Comparison of ENCODE assay signal across 8 mouse cellular contexts in the genomic region with DNA sequence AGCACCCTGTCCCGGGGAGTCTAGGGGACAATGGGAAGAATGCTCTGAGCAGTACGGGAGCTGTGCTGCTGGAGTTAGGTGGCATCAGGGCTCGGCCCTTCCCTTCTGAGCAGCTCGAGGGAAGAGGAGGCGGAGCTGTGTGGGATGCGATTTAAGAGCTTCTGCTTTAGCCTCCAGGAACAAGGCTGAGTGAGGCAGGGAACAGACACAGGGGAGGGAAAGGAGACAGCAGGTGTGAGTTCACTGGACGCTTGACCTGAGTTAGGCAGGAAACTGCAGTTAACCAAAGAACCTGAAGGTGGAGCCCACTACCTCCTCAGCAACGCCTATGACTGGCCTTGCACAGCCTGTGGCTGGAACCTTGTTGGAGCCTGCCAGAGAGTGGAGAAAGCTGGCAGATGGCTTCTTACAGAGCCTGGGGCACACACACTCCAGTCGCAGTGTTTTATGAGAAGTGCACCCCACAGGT. TPM values are rescaled to one million over a fixed set of nuclear protein-coding genes. Genes with fewer than 3 reads are reported as not detected.
DNase-seq lines count a peak whose midpoint lies in the region; ATAC-seq and TF ChIP-seq lines count a peak whose summit lies in the region.

No protein-coding gene starts in this region.

- no peaks in the 10 kb centered on the region for H3K27me3 ChIP-seq in liver, embryonic 12.5 days (replicated peaks)
- H3K27me3 ChIP-seq in embryonic facial prominence, embryonic 10.5 days (replicated peaks; ENCODE audit: low read depth, poor library complexity, severe bottlenecking) = no peaks in the 10 kb centered on the region
- peaks cover 11% of the 10 kb centered on the region for H3K27me3 ChIP-seq in heart, embryonic 13.5 days (replicated peaks)
- H3K27me3 ChIP-seq in kidney, embryonic 16.5 days (ENCODE audit: insufficient read depth, low read length) = no peaks in the 10 kb centered on the region
- no peaks in the 10 kb centered on the region for H3K27me3 ChIP-seq in liver, adult 2 months (ENCODE audit: control insufficient read depth, insufficient read depth, low read length)

- H3K27ac ChIP-seq in liver, embryonic 12.5 days = no peak overlapping the region
- 0 out of 2 replicates have a peak overlapping the region, but pooled peaks have one; percentile 4 for H3K27ac ChIP-seq in embryonic facial prominence, embryonic 10.5 days (replicated peaks)
- no peak overlapping the region for H3K27ac ChIP-seq in heart, embryonic 13.5 days (replicated peaks)
- no peak overlapping the region for H3K27ac ChIP-seq in kidney, embryonic 16.5 days (ENCODE audit: low read length)
- H3K27ac ChIP-seq in liver, adult 2 months (replicated peaks; ENCODE audit: insufficient read depth, low read depth, low read length) = no peak overlapping the region

- H3K4me3 ChIP-seq in liver, embryonic 12.5 days = no peak overlapping the region
- H3K4me3 ChIP-seq in embryonic facial prominence, embryonic 10.5 days = no peak overlapping the region
- no peak overlapping the region for H3K4me3 ChIP-seq in heart, embryonic 13.5 days
- H3K4me3 ChIP-seq in kidney, embryonic 16.5 days (ENCODE audit: low read length) = no peak overlapping the region
- H3K4me3 ChIP-seq in liver, adult 2 months (ENCODE audit: insufficient read depth, low read depth, low read length) = no peak overlapping the region

- H3K9me3 ChIP-seq in liver, embryonic 12.5 days (replicated peaks) = no peaks in the 10 kb centered on the region
- no peaks in the 10 kb centered on the region for H3K9me3 ChIP-seq in embryonic facial prominence, embryonic 10.5 days
- no peaks in the 10 kb centered on the region for H3K9me3 ChIP-seq in heart, embryonic 13.5 days
- H3K9me3 ChIP-seq in kidney, embryonic 16.5 days (ENCODE audit: low read length) = no peaks in the 10 kb centered on the region

- TF ChIP-seq POLR2A in liver, adult 2 months (IDR thresholded peaks at IDR 0.05; ENCODE audit: extremely low read depth, insufficient read depth, low read length) = no peak

- no peak for ATAC-seq in liver, embryonic 12.5 days
- ATAC-seq in heart, embryonic 13.5 days (ENCODE audit: extremely low read depth, insufficient number of reproducible peaks, low FRiP score, low TSS enrichment) = no peak
- ATAC-seq in kidney, embryonic 16.5 days (ENCODE audit: low FRiP score, low TSS enrichment) = peak; percentile 88

- peak; percentile 93 for TF ChIP-seq CTCF in liver, adult 2 months (IDR thresholded peaks at IDR 0.05; ENCODE audit: low read depth, low read length)

- DNase-seq in liver = peak; percentile 56
- peak; percentile 73 for DNase-seq in embryonic facial prominence, embryonic 10.5 days (ENCODE audit: low spot score)
- DNase-seq in liver, adult 2 months (ENCODE audit: extremely low read depth, low read depth, low spot score) = peak; percentile 68
- DNase-seq in natural killer cell, adult 2 months (ENCODE audit: low spot score in 2 of 2) = peak; percentile 41 to 65
- DNase-seq in spleen, postnatal 4 days (ENCODE audit: low spot score in 2 of 2) = peak; percentile 71 to 86

- H3K4me1 ChIP-seq in liver, embryonic 12.5 days = no peaks in the 10 kb centered on the region
- peaks cover 17% of the 10 kb centered on the region for H3K4me1 ChIP-seq in embryonic facial prominence, embryonic 10.5 days
- H3K4me1 ChIP-seq in heart, embryonic 13.5 days = no peaks in the 10 kb centered on the region
- H3K4me1 ChIP-seq in kidney, embryonic 16.5 days (ENCODE audit: insufficient read depth, low read length) = no peaks in the 10 kb centered on the region; the same call in 1 of the 2 replicates
- H3K4me1 ChIP-seq in liver, adult 2 months (ENCODE audit: control insufficient read depth, insufficient read depth, low read length) = no peaks in the 10 kb centered on the region

- no peak overlapping the region for H3K4me2 ChIP-seq in liver, embryonic 12.5 days
- H3K4me2 ChIP-seq in heart, embryonic 13.5 days = no peak overlapping the region
- no peak overlapping the region for H3K4me2 ChIP-seq in kidney, embryonic 16.5 days (replicated peaks; ENCODE audit: low read depth, low read length)

- H3K79me2 ChIP-seq in liver, adult 2 months (ENCODE audit: control insufficient read depth, insufficient read depth, low read length) = no peaks in the 10 kb centered on the region

- no peaks in the 10 kb centered on the region for H3K36me3 ChIP-seq in liver, embryonic 12.5 days
- no peaks in the 10 kb centered on the region for H3K36me3 ChIP-seq in embryonic facial prominence, embryonic 10.5 days (replicated peaks)
- H3K36me3 ChIP-seq in heart, embryonic 13.5 days = no peaks in the 10 kb centered on the region
- no peaks in the 10 kb centered on the region for H3K36me3 ChIP-seq in kidney, embryonic 16.5 days (ENCODE audit: insufficient read depth, low read length)
- H3K36me3 ChIP-seq in liver, adult 2 months (ENCODE audit: control insufficient read depth, insufficient read depth, low read length) = no peaks in the 10 kb centered on the region

- WGBS in liver, embryonic 12.5 days (ENCODE audit: insufficient replicate concordance) = 25% methylated on average over 9 of the region's 9 CpGs
- 9% methylated on average over 9 of the region's 9 CpGs for WGBS in embryonic facial prominence, embryonic 10.5 days
- 11% methylated on average over 9 of the region's 9 CpGs for WGBS in heart, embryonic 13.5 days
- WGBS in kidney, embryonic 16.5 days = 11% methylated on average over 9 of the region's 9 CpGs
- 14% methylated on average over 9 of the region's 9 CpGs for WGBS in liver, adult 2 months

- H3K9ac ChIP-seq in liver, embryonic 12.5 days = no peak overlapping the region
- H3K9ac ChIP-seq in heart, embryonic 13.5 days = 0 out of 2 replicates have a peak overlapping the region, but pooled peaks have one; percentile 10
- no peak overlapping the region for H3K9ac ChIP-seq in kidney, embryonic 16.5 days (replicated peaks; ENCODE audit: low read length)
- no peak overlapping the region for H3K9ac ChIP-seq in liver, adult 2 months (ENCODE audit: low read depth, low read length)

RNA-seq across cellular contexts. Expression of gene Rsph1, which starts 22.7 kb away (rescaled TPM):
- 0.25 and 0.32 TPM in 2 replicates for polyA plus RNA-seq in liver, embryonic 12.5 days (2016; fragmentation: Nextera tagmentation; extraction: Ambion mirVana)
- polyA plus RNA-seq in embryonic facial prominence, embryonic 10.5 days (2016; fragmentation: Nextera tagmentation; extraction: Ambion mirVana) = 1.8 and 2.1 TPM in 2 replicates
- 1.4 and 1.6 TPM in 2 replicates for polyA plus RNA-seq in heart, embryonic 13.5 days (2015; fragmentation: Nextera tagmentation; extraction: Ambion mirVana)
- 2.0 and 2.3 TPM in 2 replicates for polyA plus RNA-seq in kidney, embryonic 16.5 days (2015; fragmentation: Nextera tagmentation; extraction: Ambion mirVana)
- total RNA-seq in liver, adult 2 months (2014; rRNA removed) = not detected in 2 replicates
- not detected in 2 replicates for polyA plus RNA-seq in liver, adult 2 months (2012; rRNA removed)

RNA-seq across cellular contexts. Expression of gene Slc37a1, which starts 32.1 kb away (rescaled TPM):
- 4.4 and 5.4 TPM in 2 replicates for polyA plus RNA-seq in liver, embryonic 12.5 days (2016; fragmentation: Nextera tagmentation; extraction: Ambion mirVana)
- 5.3 and 7.7 TPM in 2 replicates for polyA plus RNA-seq in embryonic facial prominence, embryonic 10.5 days (2016; fragmentation: Nextera tagmentation; extraction: Ambion mirVana)
- 6.5 and 6.7 TPM in 2 replicates for polyA plus RNA-seq in heart, embryonic 13.5 days (2015; fragmentation: Nextera tagmentation; extraction: Ambion mirVana)
- polyA plus RNA-seq in kidney, embryonic 16.5 days (2015; fragmentation: Nextera tagmentation; extraction: Ambion mirVana) = 2.8 and 3.0 TPM in 2 replicates
- total RNA-seq in liver, adult 2 months (2014; rRNA removed) = 1.4 and 3.6 TPM in 2 replicates
- 1.8 and 4.7 TPM in 2 replicates for polyA plus RNA-seq in liver, adult 2 months (2012; rRNA removed)

RNA-seq across cellular contexts. Expression of gene Ubash3a, which starts 46.8 kb away (rescaled TPM):
- polyA plus RNA-seq in liver, embryonic 12.5 days (2016; fragmentation: Nextera tagmentation; extraction: Ambion mirVana) = 23.2 and 25.6 TPM in 2 replicates
- polyA plus RNA-seq in embryonic facial prominence, embryonic 10.5 days (2016; fragmentation: Nextera tagmentation; extraction: Ambion mirVana) = 0.20 and 0.34 TPM in 2 replicates
- 0.43 and 0.69 TPM in 2 replicates for polyA plus RNA-seq in heart, embryonic 13.5 days (2015; fragmentation: Nextera tagmentation; extraction: Ambion mirVana)
- 0.28 and 0.40 TPM in 2 replicates for polyA plus RNA-seq in kidney, embryonic 16.5 days (2015; fragmentation: Nextera tagmentation; extraction: Ambion mirVana)
- 0.09 and 0.20 TPM in 2 replicates for total RNA-seq in liver, adult 2 months (2014; rRNA removed)
- polyA plus RNA-seq in liver, adult 2 months (2012; rRNA removed) = 0.26 and 0.31 TPM in 2 replicates

RNA-seq across cellular contexts. Expression of gene Tmprss3, which starts 55.7 kb away (rescaled TPM):
- 0.24 and 0.33 TPM in 2 replicates for polyA plus RNA-seq in liver, embryonic 12.5 days (2016; fragmentation: Nextera tagmentation; extraction: Ambion mirVana)
- 0.05 TPM in 1 of 2 replicates, not detected in the other for polyA plus RNA-seq in embryonic facial prominence, embryonic 10.5 days (2016; fragmentation: Nextera tagmentation; extraction: Ambion mirVana)
- not detected in 2 replicates for polyA plus RNA-seq in heart, embryonic 13.5 days (2015; fragmentation: Nextera tagmentation; extraction: Ambion mirVana)
- polyA plus RNA-seq in kidney, embryonic 16.5 days (2015; fragmentation: Nextera tagmentation; extraction: Ambion mirVana) = not detected in 2 replicates
- total RNA-seq in liver, adult 2 months (2014; rRNA removed) = not detected in 2 replicates
- polyA plus RNA-seq in liver, adult 2 months (2012; rRNA removed) = not detected in 2 replicates

Comparison
In these comparisons a context has a peak if more than half of its experiments do, and no peak if none do; other contexts are left out.
1. RNA of gene Ubash3a, which starts 46.8 kb away (polyA plus RNA-seq): 23.2 to 25.6 TPM in liver, embryonic 12.5 days; 0.43 to 0.69 TPM in heart, embryonic 13.5 days, 0.28 to 0.40 TPM in kidney, embryonic 16.5 days, 0.20 to 0.34 TPM in embryonic facial prominence, embryonic 10.5 days and 0.26 to 0.31 TPM in liver, adult 2 months; every median in the first group is over 10 times any median in the second.
2. Peak in every context shown above with its lines, with median percentiles within 50 percentile points of each other: DNase-seq.